Mouse (Mus musculus) c-Kit-positive CD71-positive TER-119-positive erythroid progenitor cells, embryonic 14.5 days (primary cell): ENCODE measurements at regions not wholly inside any gene's neighbourhood (a gene's known extent, or its start where the extent isn't known, plus 50 kb on each side); places are given as distances from the start of the nearest gene placed in this dataset.

Experiments
- DNase-seq: peaks from one replicate; pipeline ENCODE4 v3.0.0-alpha.2; 2013; ENCODE audit warnings: low spot score

- DNase-seq: no peak
Measured at GRCm38 (mm10) chr9:113085281-113085810, 622.7 kb downstream of the Pdcd6ip start.

GRCm38 (mm10) chr9:113074866-113075265 lies 633.2 kb downstream of the Pdcd6ip start:
- no peak for DNase-seq

GRCm38 (mm10) chr9:113057415-113057814 lies 650.6 kb downstream of the Pdcd6ip start:
- no peak for DNase-seq

GRCm38 (mm10) chr9:113044556-113045178 lies 663.4 kb downstream of the Pdcd6ip start:
- DNase-seq: no peak

GRCm38 (mm10) chr9:113040885-113041284 lies 667.2 kb downstream of the Pdcd6ip start:
- DNase-seq: no peak

GRCm38 (mm10) chr9:113033996-113034395 lies 674.1 kb downstream of the Pdcd6ip start:
- no peak for DNase-seq

- DNase-seq: no peak
Measured at GRCm38 (mm10) chr9:113029091-113029490, 679.0 kb downstream of the Pdcd6ip start.

GRCm38 (mm10) chr9:113026904-113027193 lies 681.2 kb downstream of the Pdcd6ip start:
- no peak for DNase-seq

GRCm38 (mm10) chr9:113026096-113026903 lies 681.8 kb downstream of the Pdcd6ip start:
- no peak for DNase-seq

- DNase-seq: no peak
Measured at GRCm38 (mm10) chr9:113021866-113022645, 686.0 kb downstream of the Pdcd6ip start.

- DNase-seq: no peak
Measured at GRCm38 (mm10) chr9:113019576-113019975, 688.5 kb downstream of the Pdcd6ip start.

- DNase-seq: no peak
Measured at GRCm38 (mm10) chr9:113008106-113008505, 700.0 kb downstream of the Pdcd6ip start.

GRCm38 (mm10) chr9:112996204-112996603 lies 711.9 kb downstream of the Pdcd6ip start:
- peak; percentile 87 for DNase-seq

GRCm38 (mm10) chr9:112994774-112995173 lies 713.3 kb downstream of the Pdcd6ip start:
- no peak for DNase-seq

- no peak for DNase-seq
Measured at GRCm38 (mm10) chr9:112993627-112994026, 714.4 kb downstream of the Pdcd6ip start.

- no peak for DNase-seq
Measured at GRCm38 (mm10) chr9:112992937-112993336, 715.1 kb downstream of the Pdcd6ip start.

GRCm38 (mm10) chr9:112983353-112983752 lies 724.7 kb downstream of the Pdcd6ip start:
- DNase-seq: no peak

GRCm38 (mm10) chr9:112951567-112951966 lies 715.8 kb upstream of the Arpp21 start:
- no peak for DNase-seq

- DNase-seq: no peak
Measured at GRCm38 (mm10) chr9:112950056-112950455, 714.3 kb upstream of the Arpp21 start.

GRCm38 (mm10) chr9:112938781-112939180 lies 703.0 kb upstream of the Arpp21 start:
- no peak for DNase-seq

GRCm38 (mm10) chr9:112909311-112910101 lies 673.8 kb upstream of the Arpp21 start:
- DNase-seq: no peak

GRCm38 (mm10) chr9:112905955-112906354 lies 670.2 kb upstream of the Arpp21 start:
- no peak for DNase-seq
